Mouse (Mus musculus): ENCODE results near the gene Nop56. TPM values are rescaled to one million over a fixed set of nuclear protein-coding genes. Genes with fewer than 3 reads are reported as not detected.

Nop56 gene
- total and polyA plus RNA-seq, 3 experiments = 523 to 1,109 (median 725) TPM

GRCm38 (mm10) chr2:130283854-130284654 is 9.8 kb downstream of the Nop56 start, which contains the start of gene Idh3b:
TSS of gene Idh3b (minus strand) at chr2:130284547.
- Histone ChIP-seq H3K36me3 (replicated peaks in 1 of 2; ENCODE audit: control insufficient read depth in 1 of 2, insufficient read depth in 1 of 2, low read length in 1 of 2) (peaks cover 23 to 47% of the 10 kb centered on the region in 2 experiments), H3K4me3 (replicated peaks in 1 of 3; ENCODE audit: low read depth in 2 of 3, low read length in 2 of 3, poor library complexity in 1 of 3) (peak within 1 kb of the TSS; percentile 70 to 98 (median 80)), H3K27me3 (replicated peaks) (no peaks in the 10 kb centered on the region), H3K4me2 (ENCODE audit: insufficient read depth, low read depth, poor library complexity, severe bottlenecking) (peak within 1 kb of the TSS; percentile 96), H3K27ac (ENCODE audit: insufficient read depth, low read depth) (peak within 1 kb of the TSS; percentile 36), H3K4me1 (ENCODE audit: control insufficient read depth in 1 of 2, insufficient read depth in 2 of 2) (peaks cover 0 to 31% of the 10 kb centered on the region in 2 experiments; a peak in 3 of 4 replicates), H3K9me3 (replicated peaks; ENCODE audit: low read length) (no peaks in the 10 kb centered on the region), H3K9ac (ENCODE audit: insufficient read depth, low read depth) (peak within 1 kb of the TSS; percentile 86), H3K79me2 (replicated peaks; ENCODE audit: control insufficient read depth, extremely low read depth, insufficient read depth, poor library complexity, severe bottlenecking) (peaks cover 19% of the 10 kb centered on the region)
- TF ChIP-seq ZNF384 (IDR thresholded peaks at IDR 0.05; ENCODE audit: low read depth, low read length) = no peak
- peak; percentile 92 for TF ChIP-seq HCFC1 (IDR thresholded peaks at IDR 0.05; ENCODE audit: low read depth, low read length)
- TF ChIP-seq CTCF (conservative IDR thresholded peaks at IDR 0.05 in 1 of 2, IDR thresholded peaks at IDR 0.05 in 1 of 2; ENCODE audit: low read depth in 2 of 2, low read length in 2 of 2) = no peak
- TF ChIP-seq TCF12 (IDR thresholded peaks at IDR 0.05; ENCODE audit: low read depth, low read length) = peak; percentile 94
- peak; percentile 34; the same call in 1 of the 2 replicates for TF ChIP-seq CHD2 (IDR thresholded peaks at IDR 0.05; ENCODE audit: low read length)
- TF ChIP-seq JUND (conservative IDR thresholded peaks at IDR 0.05; ENCODE audit: low read depth, low read length) = no peak
- TF ChIP-seq ELF1 (IDR thresholded peaks at IDR 0.05; ENCODE audit: low read depth, low read length) = peak; percentile 88
- no peak for TF ChIP-seq UBTF (IDR thresholded peaks at IDR 0.05; ENCODE audit: low read depth, low read length)
- no peak for TF ChIP-seq EP300 (IDR thresholded peaks at IDR 0.05; ENCODE audit: low read length)
- TF ChIP-seq RAD21 (IDR thresholded peaks at IDR 0.05; ENCODE audit: low read depth, low read length) = no peak
- TF ChIP-seq CHD1 (IDR thresholded peaks at IDR 0.05; ENCODE audit: low read depth, low read length) = peak; percentile 43; the same call in 1 of the 2 replicates
- TF ChIP-seq ZC3H11A (IDR thresholded peaks at IDR 0.05; ENCODE audit: low read depth, low read length) = no peak
- peak; percentile 61 for TF ChIP-seq NRF1 (IDR thresholded peaks at IDR 0.05; ENCODE audit: low read depth, low read length)
- TF ChIP-seq MYC (IDR thresholded peaks at IDR 0.05; ENCODE audit: low read depth, low read length) = peak; percentile 59; the same call in 1 of the 2 replicates
- TF ChIP-seq ZMIZ1 (IDR thresholded peaks at IDR 0.05; ENCODE audit: low read depth, low read length) = peak; percentile 83
- TF ChIP-seq ZKSCAN1 (IDR thresholded peaks at IDR 0.05; ENCODE audit: borderline replicate concordance, low read depth, low read length) = no peak
- peak; percentile 93 for TF ChIP-seq NELFE (IDR thresholded peaks at IDR 0.05; ENCODE audit: low read depth, low read length)
- peak; percentile 95 for TF ChIP-seq POLR2A (IDR thresholded peaks at IDR 0.05; ENCODE audit: low read depth, low read length)
- TF ChIP-seq MAZ (IDR thresholded peaks at IDR 0.05; ENCODE audit: low read depth, low read length) = no peak
- peak; percentile 80; the same call in 1 of the 2 replicates for TF ChIP-seq MXI1 (IDR thresholded peaks at IDR 0.05; ENCODE audit: low read depth, low read length)
- TF ChIP-seq USF1 (IDR thresholded peaks at IDR 0.05; ENCODE audit: low read depth, low read length) = no peak
- TF ChIP-seq SMC3 (IDR thresholded peaks at IDR 0.05; ENCODE audit: low read depth, low read length) = no peak
- TF ChIP-seq PAX5 (IDR thresholded peaks at IDR 0.05; ENCODE audit: low read length) = no peak
- peak; percentile 57; the same call in 1 of the 2 replicates for TF ChIP-seq IRF4 (IDR thresholded peaks at IDR 0.05; ENCODE audit: low read depth, low read length)
- TF ChIP-seq GABPA (IDR thresholded peaks at IDR 0.05; ENCODE audit: insufficient replicate concordance, low read depth, low read length) = peak; percentile 40; the same call in 1 of the 2 replicates
- peak; percentile 83 for TF ChIP-seq SIN3A (IDR thresholded peaks at IDR 0.05; ENCODE audit: low read length)
- TF ChIP-seq JUN (IDR thresholded peaks at IDR 0.05; ENCODE audit: insufficient read depth, low read depth, low read length) = peak; percentile 19; the same call in 1 of the 2 replicates
- 0 out of 2 replicates have a peak, but pooled peaks have one; percentile 11 for TF ChIP-seq BHLHE40 (IDR thresholded peaks at IDR 0.05; ENCODE audit: low read depth, low read length)
- 0 out of 2 replicates have a peak, but pooled peaks have one; percentile 42 for TF ChIP-seq MEF2A (IDR thresholded peaks at IDR 0.05; ENCODE audit: borderline replicate concordance, low read depth, low read length)
- peak; percentile 73 for TF ChIP-seq MAX (IDR thresholded peaks at IDR 0.05; ENCODE audit: low read length)
- peak; percentile 60; the same call in 1 of the 2 replicates for TF ChIP-seq E2F4 (IDR thresholded peaks at IDR 0.05; ENCODE audit: insufficient replicate concordance, low read depth, low read length)
- TF ChIP-seq KAT2A (IDR thresholded peaks at IDR 0.05; ENCODE audit: insufficient replicate concordance, low read length) = peak; percentile 88; the same call in 1 of the 2 replicates
- 0 out of 2 replicates have a peak, but pooled peaks have one; percentile 9 for TF ChIP-seq ETS1 (conservative IDR thresholded peaks at IDR 0.05; ENCODE audit: low read depth, low read length)
- peak; percentile 65; the same call in 1 of the 2 replicates for TF ChIP-seq POLR2AphosphoS2 (IDR thresholded peaks at IDR 0.05; ENCODE audit: low read depth, low read length)
- peak; percentile 90 for TF ChIP-seq TBP (conservative IDR thresholded peaks at IDR 0.05; ENCODE audit: low read depth, low read length)
- in situ Hi-C loops (cut with MboI; ENCODE audit: low pct_ligation_motif_present, low pct_unique_long_range_greater_than_20kb, low sequenced_read_pairs) = loop anchor here (25.0 kb wide), 1 partner anchor 278 kb away; the partner anchor contains the start of gene Mrps26
- DNase-seq (ENCODE audit: extremely low read depth) = peak; percentile 83
- dilution Hi-C loops (cut with MboI; ENCODE audit: extremely low pct_ligation_motif_present, extremely low pct_unique_long_range_greater_than_20kb, low sequenced_read_pairs) = no loop called here
